In the genomic region with DNA sequence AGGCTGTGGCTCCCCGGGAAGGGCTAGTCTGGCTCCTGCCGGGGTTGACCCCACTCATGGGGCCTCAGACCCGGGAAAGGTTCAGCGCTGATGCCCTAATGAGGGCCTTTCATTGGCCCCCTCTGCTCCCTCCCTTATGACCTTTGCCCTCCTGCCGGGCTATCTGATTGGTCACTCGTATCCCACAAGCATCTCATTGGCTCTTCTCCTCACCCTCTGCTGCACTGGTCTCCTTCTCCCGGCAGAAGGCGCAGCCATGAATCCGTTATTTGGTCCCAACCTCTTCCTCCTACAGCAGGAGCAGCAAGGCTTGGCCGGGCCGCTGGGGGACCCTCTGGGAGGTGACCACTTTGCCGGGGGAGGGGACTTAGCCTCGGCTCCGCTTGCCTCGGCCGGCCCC, we compare ENCODE assay signal across 8 mouse cellular contexts. TPM values are rescaled to one million over a fixed set of nuclear protein-coding genes. Genes with fewer than 3 reads are reported as not detected.
DNase-seq lines count a peak whose midpoint lies in the region; ATAC-seq and TF ChIP-seq lines count a peak whose summit lies in the region.

Iffo1 (plus strand) TSS at position 241 of the 400 bp plus-strand sequence.

- no peak for TF ChIP-seq CTCF in MEL (IDR thresholded peaks at IDR 0.05 in 2 of 3, conservative IDR thresholded peaks at IDR 0.05 in 1 of 3; ENCODE audit: control insufficient read depth in 1 of 3, insufficient read depth in 1 of 3, low read depth in 2 of 3, low read length in 3 of 3, poor library complexity in 1 of 3, severe bottlenecking in 1 of 3)

- TF ChIP-seq RAD21 in MEL (IDR thresholded peaks at IDR 0.05; ENCODE audit: low read depth, low read length) = no peak

- H3K9ac ChIP-seq in MEL (ENCODE audit: control insufficient read depth, low read depth, low read length, poor library complexity, severe bottlenecking) = no peak within 1 kb of the TSS
- peak within 1 kb of the TSS; percentile 95 for H3K9ac ChIP-seq in forebrain, embryonic 15.5 days (replicated peaks)
- peak within 1 kb of the TSS; percentile 71 for H3K9ac ChIP-seq in neural tube, embryonic 15.5 days (replicated peaks)

- intact Hi-C loops in heart, postnatal 14 days (cut with DNase I) = loop anchor here (5.0 kb wide), 2 partner anchors 47 to 127 kb away; partner anchors contain the start of genes Mrpl51 and Ncapd2

- H3K9me3 ChIP-seq in MEL (replicated peaks; ENCODE audit: insufficient read depth, low read length) = no peaks in the 10 kb centered on the region
- H3K9me3 ChIP-seq in forebrain, embryonic 15.5 days = no peaks in the 10 kb centered on the region
- H3K9me3 ChIP-seq in neural tube, embryonic 15.5 days (replicated peaks) = no peaks in the 10 kb centered on the region

- H3K36me3 ChIP-seq in MEL (ENCODE audit: control insufficient read depth in 1 of 2, insufficient read depth in 2 of 2, low read length in 2 of 2) = peaks cover 0 to 5% of the 10 kb centered on the region in 2 experiments; a peak in 2 of 4 replicates
- H3K36me3 ChIP-seq in forebrain, embryonic 15.5 days = peaks cover 28% of the 10 kb centered on the region
- peaks cover 42% of the 10 kb centered on the region for H3K36me3 ChIP-seq in neural tube, embryonic 15.5 days

- no peak for DNase-seq in MEL (ENCODE audit: low read depth, low spot score)
- peak; percentile 95 for DNase-seq in cerebellum, adult 11-12 months
- peak; percentile 84 to 89 for DNase-seq in heart, postnatal 14 days
- DNase-seq in layer of hippocampus, adult 18-20 months (ENCODE audit: low spot score in 2 of 2) = peak; percentile 87 to 96
- DNase-seq in lung, adult 18-20 months = peak; percentile 91 to 93
- peak; percentile 89 for DNase-seq in testis, postnatal 10 days (ENCODE audit: low spot score)

- H3K27ac ChIP-seq in MEL (ENCODE audit: control insufficient read depth, low read depth, low read length) = no peak within 1 kb of the TSS
- peak within 1 kb of the TSS; percentile 92 for H3K27ac ChIP-seq in forebrain, embryonic 15.5 days (replicated peaks)
- peak within 1 kb of the TSS; percentile 90 for H3K27ac ChIP-seq in neural tube, embryonic 15.5 days (replicated peaks)

- no peak for TF ChIP-seq EP300 in MEL (IDR thresholded peaks at IDR 0.05; ENCODE audit: low read depth in 1 of 2, low read length in 2 of 2)

- no peaks in the 10 kb centered on the region for H3K27me3 ChIP-seq in MEL (ENCODE audit: control insufficient read depth in 1 of 2, insufficient read depth in 2 of 2, low read length in 2 of 2)
- H3K27me3 ChIP-seq in forebrain, embryonic 15.5 days = no peaks in the 10 kb centered on the region
- H3K27me3 ChIP-seq in neural tube, embryonic 15.5 days (replicated peaks) = no peaks in the 10 kb centered on the region

- no peak within 1 kb of the TSS for H3K4me3 ChIP-seq in MEL (ENCODE audit: control insufficient read depth in 1 of 2, insufficient read depth in 1 of 2, low read depth in 2 of 2, low read length in 2 of 2)
- H3K4me3 ChIP-seq in forebrain, embryonic 15.5 days = peak within 1 kb of the TSS; percentile 93
- peak within 1 kb of the TSS; percentile 80 for H3K4me3 ChIP-seq in neural tube, embryonic 15.5 days (replicated peaks)

- TF ChIP-seq POLR2A in MEL (IDR thresholded peaks at IDR 0.05; ENCODE audit: control insufficient read depth in 1 of 2, insufficient read depth in 1 of 2, low read depth in 1 of 2, low read length in 2 of 2, poor library complexity in 1 of 2) = peak in 1 of 2 experiments; percentile 39; a peak in 1 of 4 replicates

- ATAC-seq in forebrain, embryonic 15.5 days (replicated peaks) = peak; percentile 94
- peak; percentile 94 for ATAC-seq in neural tube, embryonic 15.5 days (ENCODE audit: low FRiP score)

- under 1% methylated on average over 16 of the region's 16 CpGs for whole genome bisulfite sequencing in forebrain, embryonic 15.5 days
- 1% methylated on average over 16 of the region's 16 CpGs for WGBS in neural tube, embryonic 15.5 days

- H3K4me1 ChIP-seq in MEL (ENCODE audit: control insufficient read depth in 1 of 2, insufficient read depth in 2 of 2, low read length in 2 of 2) = 0 out of 4 replicates have a peak, but pooled peaks cover 0 to 10% of the 10 kb centered on the region in 2 experiments
- peaks cover 44% of the 10 kb centered on the region for H3K4me1 ChIP-seq in forebrain, embryonic 15.5 days
- peaks cover 55% of the 10 kb centered on the region for H3K4me1 ChIP-seq in neural tube, embryonic 15.5 days

- H3K4me2 ChIP-seq in forebrain, embryonic 15.5 days (replicated peaks) = peak within 1 kb of the TSS; percentile 96
- peak within 1 kb of the TSS; percentile 92 for H3K4me2 ChIP-seq in neural tube, embryonic 15.5 days

- H3K79me2 ChIP-seq in MEL (ENCODE audit: control insufficient read depth, insufficient read depth, low read length, poor library complexity) = peaks cover 2% of the 10 kb centered on the region; the same call in 1 of the 2 replicates

TF ChIP-seq in MEL, 35 proteins besides CTCF, POLR2A, EP300 and RAD21:
- TF ChIP-seq UBTF (IDR thresholded peaks at IDR 0.05; ENCODE audit: borderline replicate concordance, insufficient read depth, low read depth, low read length) (no peak), NRF1 (IDR thresholded peaks at IDR 0.05; ENCODE audit: insufficient read depth, low read depth, low read length, poor library complexity, severe bottlenecking) (no peak), ZKSCAN1 (IDR thresholded peaks at IDR 0.05; ENCODE audit: low read depth, low read length) (no peak), ZNF384 (IDR thresholded peaks at IDR 0.05; ENCODE audit: low read depth, low read length) (no peak), ETS1 (IDR thresholded peaks at IDR 0.05; ENCODE audit: low read depth, low read length) (no peak), ELF1 (IDR thresholded peaks at IDR 0.05; ENCODE audit: low read depth, low read length) (no peak), ZC3H11A (IDR thresholded peaks at IDR 0.05; ENCODE audit: low read depth, low read length) (no peak), JUND (IDR thresholded peaks at IDR 0.05; ENCODE audit: low read depth, low read length) (no peak), BHLHE40 (IDR thresholded peaks at IDR 0.05; ENCODE audit: borderline replicate concordance, low read depth, low read length) (no peak), NELFE (IDR thresholded peaks at IDR 0.05; ENCODE audit: low read depth, low read length) (no peak), POLR2AphosphoS5 (IDR thresholded peaks at IDR 0.05; ENCODE audit: borderline replicate concordance, low read depth, low read length) (no peak), GATA1 (IDR thresholded peaks at IDR 0.05; ENCODE audit: low read depth, low read length) (no peak), TAL1 (IDR thresholded peaks at IDR 0.05; ENCODE audit: low read length) (no peak), ZMIZ1 (IDR thresholded peaks at IDR 0.05; ENCODE audit: low read depth, low read length) (no peak), CHD1 (IDR thresholded peaks at IDR 0.05; ENCODE audit: low read depth, low read length) (no peak), GABPA (IDR thresholded peaks at IDR 0.05; ENCODE audit: low read depth, low read length) (no peak), SIN3A (IDR thresholded peaks at IDR 0.05; ENCODE audit: low read length) (no peak), MYC (IDR thresholded peaks at IDR 0.05; ENCODE audit: low read depth, low read length) (no peak)

RNA-seq across cellular contexts. Expression of gene Iffo1, which starts in this region (rescaled TPM):
- total RNA-seq in MEL (2012; rRNA removed) = 75.4 and 96.1 TPM in 2 replicates
- polyA plus RNA-seq in MEL (2012; ENCODE audit: insufficient read depth in 1 of 2, insufficient read length in 2 of 2, low read depth in 1 of 2, low replicate concordance in 2 of 2, missing spikeins in 1 of 2) = 10 to 100 TPM in 1 of 2 experiments, not detected in 1; 96.9 TPM
- polyA plus RNA-seq in forebrain, embryonic 15.5 days (2015; fragmentation: Nextera tagmentation; extraction: Ambion mirVana) = 18.9 and 21.0 TPM in 2 replicates
- total RNA-seq in heart, postnatal 14 days (2021) = 10 to 100 TPM in 1 of 2 experiments, 1 to 10 TPM in 1; 10.0 to 16.1 TPM
- total RNA-seq in layer of hippocampus, adult 18-20 months (2021) = 10 to 100 TPM; 63.0 to 69.1 TPM
- polyA plus RNA-seq in neural tube, embryonic 15.5 days (2015; fragmentation: Nextera tagmentation; extraction: Ambion mirVana) = 20.1 and 24.6 TPM in 2 replicates

Comparison
In these comparisons a context has a peak if more than half of its experiments do, and no peak if none do; other contexts are left out.
1. H3K4me3 ChIP-seq: peak in forebrain, embryonic 15.5 days (single experiment) and neural tube, embryonic 15.5 days (single experiment); none in MEL (0 of 2).